Mouse (Mus musculus) regulatory T cell (primary cell): ENCODE measurements around the gene Hoxa9.

Experiments used
- in situ Hi-C: fragments of 300-600 bp; cut with MboI, MseI; formaldehyde crosslinking; loops from one replicate; pipeline ENCODE4 v1.15.1; 2025; ENCODE audit warnings: high pct_unique_total_duplicates

Hoxa9 gene

GRCm38 (mm10) chr6:52218643-52219215, 12.2 kb downstream of the Hoxa9 start:
- in situ Hi-C loops: loop anchor here (5.0 to 25.0 kb wide), 3 partner anchors 356 to 1044 kb away; no protein-coding TSS in a partner anchor

- in situ Hi-C loops: loop anchor here (5.0 to 25.0 kb wide), 3 partner anchors 356 to 1043 kb away; no protein-coding TSS in a partner anchor
These were observed 12.8 kb downstream of the Hoxa9 start for GRCm38 (mm10) chr6:52217895-52218642.

GRCm38 (mm10) chr6:52217459-52217768, 13.5 kb downstream of the Hoxa9 start:
- in situ Hi-C loops: loop anchor here (5.0 to 25.0 kb wide), 3 partner anchors 355 to 1043 kb away; no protein-coding TSS in a partner anchor

GRCm38 (mm10) chr6:52216691-52217458, 14.0 kb downstream of the Hoxa9 start:
- in situ Hi-C loops: loop anchor here (5.0 to 25.0 kb wide), 3 partner anchors 355 to 1042 kb away; no protein-coding TSS in a partner anchor

GRCm38 (mm10) chr6:52215771-52216535, 14.9 kb downstream of the Hoxa9 start:
- in situ Hi-C loops: loop anchor here (5.0 to 25.0 kb wide), 3 partner anchors 354 to 1041 kb away; no protein-coding TSS in a partner anchor

- in situ Hi-C loops: loop anchor here (5.0 to 25.0 kb wide), 3 partner anchors 353 to 1040 kb away; no protein-coding TSS in a partner anchor
These were observed 15.8 kb downstream of the Hoxa9 start for GRCm38 (mm10) chr6:52215070-52215469.

GRCm38 (mm10) chr6:52214271-52214670, 16.6 kb downstream of the Hoxa9 start:
- in situ Hi-C loops: loop anchor here (10.0 to 25.0 kb wide), 2 partner anchors 352 to 1039 kb away; no protein-coding TSS in a partner anchor

GRCm38 (mm10) chr6:52213119-52213986, 17.5 kb downstream of the Hoxa9 start, which contains the start of the genes Hoxa3 and Gm28308:
TSS of gene Hoxa3 (minus strand) at chr6:52213336.
TSS of gene Gm28308 (minus strand) at chr6:52213339.
- in situ Hi-C loops: loop anchor here (10.0 to 25.0 kb wide), 2 partner anchors 351 to 1039 kb away; no protein-coding TSS in a partner anchor

- in situ Hi-C loops: loop anchor here (10.0 to 25.0 kb wide), 2 partner anchors 350 to 1038 kb away; no protein-coding TSS in a partner anchor
These were observed 18.3 kb downstream of the Hoxa9 start for GRCm38 (mm10) chr6:52212556-52213118.

GRCm38 (mm10) chr6:52211961-52212360, 18.9 kb downstream of the Hoxa9 start:
- in situ Hi-C loops: loop anchor here (10.0 to 25.0 kb wide), 2 partner anchors 350 to 1037 kb away; no protein-coding TSS in a partner anchor

GRCm38 (mm10) chr6:52211170-52211935, 19.5 kb downstream of the Hoxa9 start:
- in situ Hi-C loops: loop anchor here (10.0 to 25.0 kb wide), 2 partner anchors 349 to 1037 kb away; no protein-coding TSS in a partner anchor

GRCm38 (mm10) chr6:52209685-52210046, 21.2 kb downstream of the Hoxa9 start:
- in situ Hi-C loops: loop anchor here (10.0 to 25.0 kb wide), 2 partner anchors 347 to 1035 kb away; no protein-coding TSS in a partner anchor

- in situ Hi-C loops: loop anchor here (25.0 kb wide), 1 partner anchor 347 kb away; no protein-coding TSS in a partner anchor
These were observed 21.8 kb downstream of the Hoxa9 start for GRCm38 (mm10) chr6:52208868-52209684.

- in situ Hi-C loops: loop anchor here (25.0 kb wide), 1 partner anchor 346 kb away; no protein-coding TSS in a partner anchor
These were observed 22.6 kb downstream of the Hoxa9 start, which contains the start of gene Hoxa6 for GRCm38 (mm10) chr6:52208072-52208867. TSS of gene Hoxa6 (minus strand) at chr6:52208722.

- in situ Hi-C loops: loop anchor here (25.0 kb wide), 1 partner anchor 345 kb away; no protein-coding TSS in a partner anchor
These were observed 23.3 kb downstream of the Hoxa9 start for GRCm38 (mm10) chr6:52207684-52207976.

GRCm38 (mm10) chr6:52206882-52207683, 23.8 kb downstream of the Hoxa9 start:
- in situ Hi-C loops: loop anchor here (25.0 kb wide), 1 partner anchor 345 kb away; no protein-coding TSS in a partner anchor
